Mouse (Mus musculus) neural tube, embryonic 15.5 days (tissue): Measurements from ENCODE around the gene Nfkbiz. TPM values are rescaled to one million over a fixed set of nuclear protein-coding genes. Genes with fewer than 3 reads are reported as not detected.
A peak's percentile ranks its signal among the peaks of the same experiment; 100 is the strongest.
"Not testable (repeated sequence)": the region's sequence is repeated elsewhere in the genome, so short reads cannot be mapped to it uniquely, and the experiment has no call there.

Source experiments
- ATAC-seq: fragments of 200-750 bp; cut with Nextera tagmentation; 2 replicates; pipeline ENCODE4 v1.8.0; 2017; ENCODE audit warnings: mild to moderate bottlenecking, moderate TSS enrichment, moderate library complexity; ENCODE audit not compliant: low FRiP score
- H3K27ac ChIP-seq: fragments of 300-500 bp; sonication (generic); replicated peaks from 2 replicates; pipeline ENCODE4 v1.5.1; 2015; ENCODE audit warnings: mild to moderate bottlenecking, inconsistent platforms
- H3K27me3 ChIP-seq: fragments of 300-500 bp; sonication (generic); replicated peaks from 2 replicates; pipeline ENCODE4 v1.6.1; 2015; ENCODE audit warnings: inconsistent platforms
- H3K36me3 ChIP-seq: fragments of 300-500 bp; sonication (generic); 2 replicates; pipeline ENCODE4 v1.6.1; 2015; ENCODE audit warnings: inconsistent platforms
- H3K4me1 ChIP-seq: fragments of 300-500 bp; sonication (generic); 2 replicates; pipeline ENCODE4 v1.6.1; 2015; ENCODE audit warnings: inconsistent platforms
- H3K4me2 ChIP-seq: fragments of 300-500 bp; sonication (generic); 2 replicates; pipeline ENCODE4 v1.6.1; 2015; ENCODE audit warnings: inconsistent platforms, mild to moderate bottlenecking, moderate library complexity
- H3K4me3 ChIP-seq: fragments of 300-500 bp; sonication (generic); replicated peaks from 2 replicates; pipeline ENCODE4 v1.5.1; 2015; ENCODE audit warnings: mild to moderate bottlenecking, inconsistent platforms
- H3K9ac ChIP-seq: fragments of 300-500 bp; sonication (generic); replicated peaks from 2 replicates; pipeline ENCODE4 v1.6.1; 2015; ENCODE audit warnings: mild to moderate bottlenecking, inconsistent platforms
- H3K9me3 ChIP-seq: fragments of 300-500 bp; sonication (generic); replicated peaks from 2 replicates; pipeline ENCODE4 v1.6.1; 2016; ENCODE audit warnings: inconsistent platforms
- WGBS: fragments of 180-500 bp; shearing (Covaris S2); methylation state at CpG from one replicate; pipeline ENCODE4 v1.1.7; 2015; ENCODE audit warnings: mixed read lengths; 5-methylcytosine and 5-hydroxymethylcytosine counted together
- polyA plus RNA-seq: library from polyadenylated mRNA; unstranded; fragments of >200 nt; fragmentation: Nextera tagmentation; extraction: Ambion mirVana; gene quantifications from 2 replicates; pipeline ENCODE4 v1.2.1, GENCODE M21; 2015

The Nfkbiz gene
- 2.0 and 3.3 TPM in 2 replicates for polyA plus RNA-seq

DNA sequence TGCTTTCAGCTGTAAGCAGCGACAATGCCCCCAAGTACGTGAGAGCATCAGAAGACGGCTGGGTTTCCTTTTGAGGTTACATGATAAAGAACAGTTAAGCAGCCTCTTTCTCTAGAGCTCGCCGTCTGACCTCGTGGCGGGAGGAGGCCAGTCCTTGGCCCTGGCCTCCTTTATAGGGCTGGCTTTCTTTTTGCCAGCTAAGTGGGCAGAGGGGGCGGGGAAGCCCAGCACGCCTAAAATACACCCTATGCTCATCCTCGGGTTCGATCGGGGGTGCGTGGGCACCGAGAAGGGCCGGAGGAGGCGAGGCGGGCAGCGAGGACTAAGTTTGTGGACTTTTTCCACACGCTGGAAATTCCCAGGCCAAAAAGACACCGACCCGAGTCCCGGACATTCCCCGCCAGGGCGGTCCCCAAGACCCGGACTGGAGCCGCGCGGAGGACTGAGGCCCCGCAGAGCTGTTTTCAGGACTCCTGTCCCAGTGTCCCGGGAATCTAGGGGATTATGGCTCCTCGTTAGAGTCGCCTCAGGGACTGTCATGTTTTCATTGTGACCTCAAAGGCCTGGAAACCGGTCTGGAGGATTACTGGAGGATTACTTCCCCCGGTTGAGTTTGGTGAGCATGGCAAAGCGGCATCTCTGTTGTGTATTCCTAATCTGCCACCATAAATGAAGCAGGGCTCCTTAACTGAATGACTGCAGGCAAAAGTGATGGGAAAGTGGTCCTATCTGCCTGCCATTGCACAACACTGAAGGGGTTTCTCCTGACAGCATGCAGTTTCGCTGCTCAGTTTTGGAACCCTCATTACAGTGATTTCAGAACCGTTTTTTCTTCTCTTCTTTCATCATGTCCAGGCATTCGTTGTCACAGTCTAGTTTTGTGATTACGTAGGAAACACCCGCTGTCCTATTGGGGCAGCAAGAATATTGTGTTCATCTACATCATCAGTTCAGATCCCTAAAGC, at the start of gene Nfkbiz:
TSS of gene Nfkbiz (minus strand) at position 390 of the 965 bp plus-strand sequence.
- peak; percentile 92 for ATAC-seq
- under 1% methylated on average over 40 of the region's 40 CpGs for WGBS

DNA sequence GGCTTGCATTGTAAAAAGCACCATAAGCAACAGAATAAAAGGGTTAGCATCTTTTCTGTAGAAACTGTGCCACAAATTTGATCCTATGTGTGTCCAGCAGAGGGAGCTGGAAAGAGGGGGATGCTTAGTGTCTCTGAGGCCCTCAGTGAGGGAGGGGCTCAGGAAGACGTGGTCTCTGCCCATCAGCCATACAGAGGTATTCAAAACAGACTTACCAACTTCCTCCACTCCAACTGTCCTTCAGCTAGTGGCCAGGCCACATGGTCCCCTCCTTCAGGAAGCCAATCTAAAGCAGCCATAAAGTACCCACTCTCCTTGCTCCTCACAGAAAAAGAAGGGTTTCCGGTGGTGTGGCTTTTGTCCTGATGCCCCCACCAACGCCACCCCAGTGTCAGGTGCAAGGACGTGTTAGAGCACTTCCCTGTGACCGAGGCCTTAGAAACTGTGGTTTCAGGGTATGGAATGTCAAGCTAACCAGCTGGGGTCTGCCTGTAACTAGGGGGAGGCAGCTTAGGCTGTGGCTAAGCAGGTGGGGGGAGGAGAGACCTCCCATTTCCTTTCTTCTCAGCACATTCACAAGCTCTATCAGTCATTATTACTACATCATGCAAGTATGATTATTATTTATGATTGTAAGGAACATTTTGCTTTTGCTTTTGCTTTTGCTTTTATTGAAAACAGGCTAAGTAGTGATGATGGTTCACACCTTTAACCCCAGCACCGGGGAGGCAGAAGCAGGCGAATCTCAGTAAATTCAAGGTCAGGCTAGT, 49.3 kb upstream of the Nfkbiz start:
- H3K27me3 ChIP-seq: no peaks in the 10 kb centered on the region
- 63% methylated on average over 7 of the region's 7 CpGs for WGBS
- no peak for ATAC-seq
- no peak overlapping the region for H3K4me2 ChIP-seq
- no peaks in the 10 kb centered on the region for H3K9me3 ChIP-seq
- peaks cover 30% of the 10 kb centered on the region for H3K36me3 ChIP-seq
- H3K4me1 ChIP-seq: no peaks in the 10 kb centered on the region
- no peak overlapping the region for H3K9ac ChIP-seq
- H3K27ac ChIP-seq: no peak overlapping the region
- H3K4me3 ChIP-seq: no peak overlapping the region

More for the DNA sequence above, at the start of gene Nfkbiz:
- Histone ChIP-seq H3K27me3 (no peaks in the 10 kb centered on the region), H3K9me3 (no peaks in the 10 kb centered on the region), H3K4me1 (0 out of 2 replicates have a peak, but pooled peaks cover 7% of the 10 kb centered on the region), H3K4me3 (peak within 1 kb of the TSS; percentile 59), H3K9ac (peak within 1 kb of the TSS; percentile 63), H3K36me3 (peaks cover 2% of the 10 kb centered on the region), H3K4me2 (peak within 1 kb of the TSS; percentile 61), H3K27ac (peak within 1 kb of the TSS; percentile 69)

DNA sequence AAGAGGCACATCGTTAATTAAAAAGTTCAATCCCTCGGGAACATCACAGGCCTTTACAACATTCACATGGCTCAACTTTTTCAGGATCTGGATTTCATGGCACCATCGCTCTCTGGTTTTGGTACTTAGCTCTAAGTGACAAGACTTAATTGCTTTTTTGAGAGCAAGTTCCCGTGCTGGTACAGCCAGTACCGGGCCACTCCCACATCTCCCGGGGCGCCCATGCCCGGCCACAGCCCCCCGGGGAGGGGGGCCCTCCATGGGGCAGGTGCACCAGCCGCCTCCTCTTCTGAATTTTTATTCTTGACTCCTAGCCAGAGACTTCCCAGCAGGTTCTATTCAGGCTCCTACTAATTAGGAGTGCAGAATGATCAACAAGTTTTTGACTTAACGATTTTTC, 45.5 kb upstream of the Nfkbiz start:
- Histone ChIP-seq H3K27ac (no peak overlapping the region), H3K4me1 (no peaks in the 10 kb centered on the region), H3K36me3 (peaks cover 29% of the 10 kb centered on the region), H3K4me3 (no peak overlapping the region), H3K27me3 (no peaks in the 10 kb centered on the region), H3K9ac (no peak overlapping the region), H3K4me2 (no peak overlapping the region), H3K9me3 (no peaks in the 10 kb centered on the region)
- WGBS: 80% methylated on average over 11 of the region's 11 CpGs
- ATAC-seq: no peak

DNA sequence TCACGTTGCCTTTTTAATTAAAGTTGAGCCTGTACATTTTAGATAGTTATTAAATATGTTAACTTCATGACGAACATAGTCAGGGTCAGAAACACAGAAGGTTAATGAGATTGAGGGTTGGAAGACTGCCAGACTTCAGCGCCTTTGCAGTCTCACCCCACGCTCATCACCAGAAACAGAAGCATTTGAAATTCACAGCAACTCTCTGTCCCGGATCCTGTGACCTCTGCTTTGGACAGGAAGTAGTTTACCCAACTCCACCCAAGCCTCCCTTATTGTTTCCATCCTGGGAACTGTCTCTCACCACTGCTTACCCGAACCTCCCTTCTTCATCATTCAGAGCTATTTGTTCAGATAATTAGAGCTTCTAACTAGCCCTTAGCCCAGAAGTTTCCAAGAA, 37.3 kb upstream of the Nfkbiz start:
- Histone ChIP-seq H3K27ac (no peak overlapping the region), H3K4me1 (no peaks in the 10 kb centered on the region), H3K9ac (no peak overlapping the region), H3K36me3 (no peaks in the 10 kb centered on the region; the same call in 1 of the 2 replicates), H3K4me2 (no peak overlapping the region), H3K4me3 (no peak overlapping the region), H3K27me3 (no peaks in the 10 kb centered on the region), H3K9me3 (no peaks in the 10 kb centered on the region)
- 72% methylated on average over 6 of the region's 6 CpGs for WGBS
- no peak for ATAC-seq

GRCm38 (mm10) chr16:55863832-55864231, 25.1 kb upstream of the Nfkbiz start:
- Histone ChIP-seq H3K4me3 (no peak overlapping the region), H3K9ac (no peak overlapping the region), H3K4me2 (no peak overlapping the region), H3K4me1 (no peaks in the 10 kb centered on the region), H3K9me3 (no peaks in the 10 kb centered on the region), H3K27ac (no peak overlapping the region), H3K27me3 (no peaks in the 10 kb centered on the region), H3K36me3 (peaks cover 13% of the 10 kb centered on the region)
- 68% methylated on average over 4 of the region's 4 CpGs for WGBS
- ATAC-seq: no peak

- no peak overlapping the region for H3K9ac ChIP-seq
- H3K4me3 ChIP-seq: no peak overlapping the region
- no peaks in the 10 kb centered on the region for H3K9me3 ChIP-seq
- 26% methylated on average over 7 of the region's 7 CpGs for WGBS
- H3K27ac ChIP-seq: no peak overlapping the region
- H3K4me2 ChIP-seq: no peak overlapping the region
- H3K27me3 ChIP-seq: no peaks in the 10 kb centered on the region
- ATAC-seq: peak; percentile 63; the same call in 1 of the 2 replicates
- peaks cover 13% of the 10 kb centered on the region for H3K36me3 ChIP-seq
- no peaks in the 10 kb centered on the region for H3K4me1 ChIP-seq
Observed at GRCm38 (mm10) chr16:55863149-55863815, 24.6 kb upstream of the Nfkbiz start.

- Histone ChIP-seq H3K4me3 (no peak overlapping the region), H3K4me1 (no peaks in the 10 kb centered on the region), H3K4me2 (no peak overlapping the region), H3K36me3 (peaks cover 14% of the 10 kb centered on the region), H3K9ac (no peak overlapping the region), H3K9me3 (no peaks in the 10 kb centered on the region), H3K27me3 (no peaks in the 10 kb centered on the region), H3K27ac (no peak overlapping the region)
- WGBS: 83% methylated on average over 3 of the region's 3 CpGs
- no peak for ATAC-seq
Observed at GRCm38 (mm10) chr16:55861104-55861503, 22.4 kb upstream of the Nfkbiz start.

GRCm38 (mm10) chr16:55859421-55859820, 20.7 kb upstream of the Nfkbiz start:
- not testable (repeated sequence) for H3K27me3 ChIP-seq, H3K4me3 ChIP-seq, H3K4me1 ChIP-seq, H3K9me3 ChIP-seq, H3K4me2 ChIP-seq, H3K9ac ChIP-seq, ATAC-seq, H3K36me3 ChIP-seq, H3K27ac ChIP-seq
- 95% methylated on average over 4 of the region's 4 CpGs for WGBS

DNA sequence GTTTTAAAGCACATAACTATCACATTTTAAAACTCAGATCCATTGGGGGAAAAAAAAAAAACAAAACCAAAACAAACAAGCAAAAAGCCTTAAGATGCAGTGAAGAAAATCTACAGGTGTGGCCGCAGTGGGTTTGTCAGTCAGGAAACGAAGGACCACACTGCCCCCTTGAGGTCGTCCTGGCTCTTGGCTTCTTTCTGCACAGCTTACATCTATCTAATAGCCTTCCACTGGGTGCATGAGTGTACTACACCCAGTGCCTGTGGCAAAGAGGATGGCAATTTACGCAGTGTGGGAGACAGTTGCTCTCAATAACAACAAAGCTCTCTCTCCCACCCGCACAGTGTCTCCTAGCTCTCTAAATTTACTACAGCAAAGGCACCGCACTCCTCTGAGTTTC, 19.8 kb upstream of the Nfkbiz start:
- ATAC-seq: no peak
- no peaks in the 10 kb centered on the region for H3K27me3 ChIP-seq
- 60% methylated on average over 6 of the region's 6 CpGs for WGBS
- H3K36me3 ChIP-seq: peaks cover 8% of the 10 kb centered on the region
- H3K4me3 ChIP-seq: no peak overlapping the region
- H3K4me2 ChIP-seq: no peak overlapping the region
- no peak overlapping the region for H3K27ac ChIP-seq
- H3K9me3 ChIP-seq: no peaks in the 10 kb centered on the region
- H3K4me1 ChIP-seq: no peaks in the 10 kb centered on the region
- no peak overlapping the region for H3K9ac ChIP-seq

GRCm38 (mm10) chr16:55852943-55853727, 14.4 kb upstream of the Nfkbiz start:
- WGBS: 51% methylated on average over 19 of the region's 19 CpGs
- H3K27me3 ChIP-seq: no peaks in the 10 kb centered on the region
- H3K4me3 ChIP-seq: no peak overlapping the region
- H3K9me3 ChIP-seq: no peaks in the 10 kb centered on the region
- peaks cover 11% of the 10 kb centered on the region; the same call in 1 of the 2 replicates for H3K36me3 ChIP-seq
- no peak overlapping the region for H3K27ac ChIP-seq
- no peak overlapping the region for H3K9ac ChIP-seq
- no peak overlapping the region for H3K4me2 ChIP-seq
- H3K4me1 ChIP-seq: no peaks in the 10 kb centered on the region
- peak; percentile 82 for ATAC-seq

- 0 out of 2 replicates have a peak, but pooled peaks cover 8% of the 10 kb centered on the region for H3K36me3 ChIP-seq
- ATAC-seq: peak; percentile 58; the same call in 1 of the 2 replicates
Observed at GRCm38 (mm10) chr16:55852515-55852914, 13.8 kb upstream of the Nfkbiz start.

More at GRCm38 (mm10) chr16:55852515-55852914, 13.8 kb upstream of the Nfkbiz start:
- H3K4me2 ChIP-seq: no peak overlapping the region
- H3K9ac ChIP-seq: no peak overlapping the region
- no peaks in the 10 kb centered on the region for H3K9me3 ChIP-seq
- no peak overlapping the region for H3K27ac ChIP-seq
- H3K4me1 ChIP-seq: no peaks in the 10 kb centered on the region
- no peak overlapping the region for H3K4me3 ChIP-seq
- H3K27me3 ChIP-seq: no peaks in the 10 kb centered on the region
- WGBS: 6% methylated on average over 4 of the region's 4 CpGs
